Mouse (Mus musculus) hindbrain, embryonic 15.5 days (tissue): ENCODE data around the gene Mx1. TPM values are rescaled to one million over a fixed set of nuclear protein-coding genes. Genes with fewer than 3 reads are reported as not detected.

Source experiments
- ATAC-seq: fragments of 200-750 bp; cut with Nextera tagmentation; 2 replicates; pipeline ENCODE4 v1.8.0; 2017; ENCODE audit warnings: low read depth, moderate number of reproducible peaks, moderate TSS enrichment; ENCODE audit not compliant: low FRiP score
- H3K27ac ChIP-seq: fragments of 300-500 bp; sonication (generic); replicated peaks from 2 replicates; pipeline ENCODE4 v1.5.1; 2015; ENCODE audit warnings: mild to moderate bottlenecking, inconsistent platforms
- H3K27me3 ChIP-seq: fragments of 300-500 bp; sonication (generic); 2 replicates; pipeline ENCODE4 v1.6.1; 2015; ENCODE audit warnings: control low read depth, inconsistent platforms
- H3K36me3 ChIP-seq: fragments of 300-500 bp; sonication (generic); 2 replicates; pipeline ENCODE4 v1.6.1; 2015; ENCODE audit warnings: control low read depth, inconsistent platforms
- H3K4me1 ChIP-seq: fragments of 300-500 bp; sonication (generic); replicated peaks from 2 replicates; pipeline ENCODE4 v1.6.1; 2015; ENCODE audit warnings: control low read depth, inconsistent platforms
- H3K4me2 ChIP-seq: fragments of 300-500 bp; sonication (generic); 2 replicates; pipeline ENCODE4 v1.6.1; 2015; ENCODE audit warnings: moderate library complexity, mild to moderate bottlenecking, inconsistent platforms
- H3K4me3 ChIP-seq: fragments of 300-500 bp; sonication (generic); 2 replicates; pipeline ENCODE4 v1.5.1; 2015; ENCODE audit warnings: mild to moderate bottlenecking, inconsistent platforms
- H3K9ac ChIP-seq: fragments of 300-500 bp; sonication (generic); 2 replicates; pipeline ENCODE4 v1.6.1; 2015; ENCODE audit warnings: inconsistent platforms
- H3K9me3 ChIP-seq: fragments of 300-500 bp; sonication (generic); 2 replicates; pipeline ENCODE4 v1.6.1; 2016; ENCODE audit warnings: control low read depth, inconsistent platforms
- WGBS: fragments of 180-500 bp; shearing (Covaris S2); methylation state at CpG from one replicate; pipeline ENCODE4 v1.1.7; 2015; 5-methylcytosine and 5-hydroxymethylcytosine counted together
- polyA plus RNA-seq: library from polyadenylated mRNA; unstranded; fragments of >200 nt; fragmentation: Nextera tagmentation; extraction: Ambion mirVana; gene quantifications from 2 replicates; pipeline ENCODE4 v1.2.1, GENCODE M21; 2015

Mx1 gene
- polyA plus RNA-seq, 1 experiment from 2014 or later: 0.17 TPM

GRCm38 (mm10) chr16:97401741-97402140 lies 61.0 kb downstream of the Mx1 start:
- Histone ChIP-seq H3K27me3 (no peaks in the 10 kb centered on the region), H3K9ac (no peak overlapping the region), H3K27ac (no peak overlapping the region), H3K4me2 (no peak overlapping the region), H3K4me3 (no peak overlapping the region), H3K36me3 (no peaks in the 10 kb centered on the region), H3K9me3 (no peaks in the 10 kb centered on the region), H3K4me1 (no peaks in the 10 kb centered on the region)
- no peak for ATAC-seq

DNA sequence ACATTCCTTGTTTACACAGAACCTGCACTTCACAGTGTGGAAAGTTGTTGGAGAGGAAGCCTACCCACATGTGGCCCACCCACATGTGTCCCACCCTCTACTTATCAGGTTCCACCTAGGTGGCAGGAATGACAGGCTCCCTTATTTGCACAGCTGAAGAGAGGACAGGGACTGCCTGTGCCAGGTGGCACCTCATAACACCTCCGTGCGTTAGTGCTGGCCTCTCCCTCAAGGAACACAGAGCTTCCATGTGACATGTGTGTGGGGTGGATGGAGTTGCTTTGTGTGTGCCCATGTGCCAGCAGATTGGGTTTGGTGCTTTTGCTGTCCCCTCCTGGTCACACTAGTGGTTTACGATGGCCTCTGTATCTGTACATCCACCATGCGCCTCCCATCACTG lies 62.7 kb downstream of the Mx1 start:
- Histone ChIP-seq H3K27ac (no peak overlapping the region), H3K27me3 (no peaks in the 10 kb centered on the region), H3K4me1 (no peaks in the 10 kb centered on the region), H3K9me3 (no peaks in the 10 kb centered on the region), H3K4me3 (no peak overlapping the region), H3K36me3 (no peaks in the 10 kb centered on the region), H3K9ac (no peak overlapping the region), H3K4me2 (no peak overlapping the region)
- WGBS: 96% methylated on average over 4 of the region's 4 CpGs
- ATAC-seq: no peak

DNA sequence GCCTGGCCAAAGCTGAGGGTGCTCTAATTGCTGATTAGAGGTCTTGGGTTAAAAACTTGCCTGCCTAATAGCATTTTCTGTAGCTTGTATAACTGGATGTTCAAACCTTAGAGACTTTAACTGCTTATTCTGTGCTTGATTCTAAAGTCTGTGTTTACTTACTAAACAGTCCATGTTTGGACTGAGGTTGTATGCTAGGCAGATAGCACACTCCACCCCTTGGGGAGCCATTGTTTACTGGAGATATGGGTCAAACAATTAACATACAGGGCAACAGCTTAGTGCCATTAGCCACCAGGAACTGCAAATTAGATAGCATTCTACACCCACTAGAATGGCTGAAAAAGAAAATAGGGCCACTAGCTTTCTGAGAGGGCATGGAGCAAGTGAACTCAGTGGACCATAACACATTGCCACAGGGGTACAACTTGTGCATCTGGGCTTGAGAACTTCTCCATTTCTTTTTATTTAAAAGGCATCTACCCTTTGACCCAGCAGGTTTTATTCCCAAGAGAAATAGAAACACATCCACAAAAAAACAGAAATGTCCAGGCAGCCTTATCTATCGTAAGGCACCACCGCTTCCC lies 64.7 kb downstream of the Mx1 start:
- Histone ChIP-seq H3K9ac (no peak overlapping the region), H3K27ac (no peak overlapping the region), H3K4me1 (no peaks in the 10 kb centered on the region), H3K4me3 (no peak overlapping the region), H3K4me2 (no peak overlapping the region), H3K9me3 (no peaks in the 10 kb centered on the region), H3K36me3 (no peaks in the 10 kb centered on the region), H3K27me3 (no peaks in the 10 kb centered on the region)
- ATAC-seq: no peak
- WGBS: 71% methylated on average over 2 of the region's 2 CpGs

Other genes starting within 250 kb of the Mx1 start
- gene Bace2, start 106.2 kb downstream of the Mx1 start, polyA plus RNA-seq: 8.2 and 8.3 TPM in 2 replicates
- not detected in 2 replicates for gene Fam3b, start 51.9 kb upstream of the Mx1 start, polyA plus RNA-seq
- 0.13 TPM in 1 of 2 replicates, not detected in the other for gene Tmprss2, start 148.3 kb upstream of the Mx1 start, polyA plus RNA-seq